Mouse (Mus musculus): ENCODE data around the gene Tango2. TPM values are rescaled to one million over a fixed set of nuclear protein-coding genes. Genes with fewer than 3 reads are reported as not detected.

Gene Tango2
- total and polyA plus RNA-seq, 3 experiments, result 3.8 to 10.8 (median 9.6) TPM

DNA sequence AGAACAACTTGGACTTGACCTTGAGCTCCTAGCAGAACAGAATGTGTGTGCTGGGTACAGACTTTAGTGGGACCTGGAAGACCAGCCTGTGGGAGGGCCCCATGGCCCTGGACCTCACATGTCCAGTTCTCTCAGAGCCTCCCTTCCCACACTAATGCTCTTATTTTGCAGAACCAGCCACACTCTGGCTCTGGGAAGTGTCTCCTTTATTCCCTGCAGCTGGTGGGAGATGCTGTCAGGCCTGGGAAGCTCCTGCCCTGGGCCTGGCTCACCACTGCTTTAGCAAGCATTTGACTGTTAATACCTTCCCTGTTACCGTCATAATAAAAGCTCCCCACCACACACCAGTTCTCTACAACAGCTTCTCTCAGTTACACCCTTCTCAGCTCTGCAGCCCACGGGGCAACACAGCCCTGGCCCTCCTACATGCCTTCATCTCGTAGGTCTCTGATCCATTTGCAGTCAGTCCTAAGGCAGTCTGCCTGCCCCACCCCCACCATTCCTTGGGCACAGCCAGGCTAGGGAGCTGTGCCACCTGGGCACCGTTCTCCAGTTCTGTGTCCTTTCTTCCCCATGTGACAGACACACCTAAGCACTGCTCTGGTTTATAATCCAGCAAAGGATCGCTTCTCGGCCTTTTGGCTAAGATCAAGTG lies 12.4 kb upstream of the Tango2 start:
- dilution Hi-C loops (cut with MboI; ENCODE audit: extremely low pct_ligation_motif_present, extremely low pct_unique_long_range_greater_than_20kb, low sequenced_read_pairs) (no loop called here), in situ Hi-C loops (cut with MboI; ENCODE audit: low pct_ligation_motif_present, low pct_unique_long_range_greater_than_20kb, low sequenced_read_pairs) (no loop called here)
- no peaks in the 10 kb centered on the region for H3K4me1 ChIP-seq (ENCODE audit: control insufficient read depth in 1 of 2, insufficient read depth in 2 of 2)
- no peaks in the 10 kb centered on the region for H3K36me3 ChIP-seq (replicated peaks in 1 of 2; ENCODE audit: control insufficient read depth in 1 of 2, insufficient read depth in 1 of 2, low read length in 1 of 2)
- no peak overlapping the region for H3K9ac ChIP-seq (ENCODE audit: insufficient read depth, low read depth)
- no peak for DNase-seq (ENCODE audit: extremely low read depth)
- H3K9me3 ChIP-seq (replicated peaks; ENCODE audit: low read length), result peaks cover 4% of the 10 kb centered on the region
- H3K79me2 ChIP-seq (replicated peaks; ENCODE audit: control insufficient read depth, extremely low read depth, insufficient read depth, poor library complexity, severe bottlenecking), result no peaks in the 10 kb centered on the region
- H3K4me2 ChIP-seq (ENCODE audit: insufficient read depth, low read depth, poor library complexity, severe bottlenecking), result no peak overlapping the region
- no peak overlapping the region for H3K4me3 ChIP-seq (replicated peaks in 1 of 3; ENCODE audit: low read depth in 2 of 3, low read length in 2 of 3, poor library complexity in 1 of 3)
- H3K27me3 ChIP-seq (replicated peaks), result no peaks in the 10 kb centered on the region
- H3K27ac ChIP-seq (ENCODE audit: insufficient read depth, low read depth), result no peak overlapping the region
- TF ChIP-seq USF2 (conservative IDR thresholded peaks at IDR 0.05; ENCODE audit: low read depth, low read length), result no peak
- TF ChIP-seq MAX (IDR thresholded peaks at IDR 0.05; ENCODE audit: low read length), result no peak
- TF ChIP-seq ZC3H11A (IDR thresholded peaks at IDR 0.05; ENCODE audit: low read depth, low read length), result no peak
- TF ChIP-seq ELF1 (IDR thresholded peaks at IDR 0.05; ENCODE audit: low read depth, low read length), result no peak
- no peak for TF ChIP-seq JUN (IDR thresholded peaks at IDR 0.05; ENCODE audit: insufficient read depth, low read depth, low read length)
- no peak for TF ChIP-seq CHD1 (IDR thresholded peaks at IDR 0.05; ENCODE audit: low read depth, low read length)
- no peak for TF ChIP-seq MAFK (IDR thresholded peaks at IDR 0.05; ENCODE audit: insufficient replicate concordance, low read length)

GRCm38 (mm10) chr16:18357977-18358376 lies 10.1 kb upstream of the Tango2 start:
- Histone ChIP-seq H3K4me2 (ENCODE audit: insufficient read depth, low read depth, poor library complexity, severe bottlenecking) (no peak overlapping the region), H3K9ac (ENCODE audit: insufficient read depth, low read depth) (no peak overlapping the region), H3K36me3 (replicated peaks in 1 of 2; ENCODE audit: control insufficient read depth in 1 of 2, insufficient read depth in 1 of 2, low read length in 1 of 2) (no peaks in the 10 kb centered on the region), H3K27me3 (replicated peaks) (no peaks in the 10 kb centered on the region), H3K79me2 (replicated peaks; ENCODE audit: control insufficient read depth, extremely low read depth, insufficient read depth, poor library complexity, severe bottlenecking) (no peaks in the 10 kb centered on the region), H3K27ac (ENCODE audit: insufficient read depth, low read depth) (no peak overlapping the region), H3K9me3 (replicated peaks; ENCODE audit: low read length) (no peaks in the 10 kb centered on the region), H3K4me1 (ENCODE audit: control insufficient read depth in 1 of 2, insufficient read depth in 2 of 2) (no peaks in the 10 kb centered on the region), H3K4me3 (replicated peaks in 1 of 3; ENCODE audit: low read depth in 2 of 3, low read length in 2 of 3, poor library complexity in 1 of 3) (no peak overlapping the region)
- in situ Hi-C loops (cut with MboI; ENCODE audit: low pct_ligation_motif_present, low pct_unique_long_range_greater_than_20kb, low sequenced_read_pairs), result no loop called here
- dilution Hi-C loops (cut with MboI; ENCODE audit: extremely low pct_ligation_motif_present, extremely low pct_unique_long_range_greater_than_20kb, low sequenced_read_pairs), result no loop called here
- no peak for TF ChIP-seq MAFK (IDR thresholded peaks at IDR 0.05; ENCODE audit: insufficient replicate concordance, low read length)
- TF ChIP-seq RAD21 (IDR thresholded peaks at IDR 0.05; ENCODE audit: low read depth, low read length), result no peak
- no peak for TF ChIP-seq CTCF (conservative IDR thresholded peaks at IDR 0.05 in 1 of 2, IDR thresholded peaks at IDR 0.05 in 1 of 2; ENCODE audit: low read depth in 2 of 2, low read length in 2 of 2)
- no peak for TF ChIP-seq JUN (IDR thresholded peaks at IDR 0.05; ENCODE audit: insufficient read depth, low read depth, low read length)
- no peak for TF ChIP-seq TBP (conservative IDR thresholded peaks at IDR 0.05; ENCODE audit: low read depth, low read length)
- no peak for TF ChIP-seq ZKSCAN1 (IDR thresholded peaks at IDR 0.05; ENCODE audit: borderline replicate concordance, low read depth, low read length)
- no peak for TF ChIP-seq MXI1 (IDR thresholded peaks at IDR 0.05; ENCODE audit: low read depth, low read length)
- TF ChIP-seq MYC (IDR thresholded peaks at IDR 0.05; ENCODE audit: low read depth, low read length), result no peak
- TF ChIP-seq GABPA (IDR thresholded peaks at IDR 0.05; ENCODE audit: insufficient replicate concordance, low read depth, low read length), result no peak
- TF ChIP-seq NELFE (IDR thresholded peaks at IDR 0.05; ENCODE audit: low read depth, low read length), result no peak
- TF ChIP-seq MAX (IDR thresholded peaks at IDR 0.05; ENCODE audit: low read length), result no peak
- no peak for TF ChIP-seq PAX5 (IDR thresholded peaks at IDR 0.05; ENCODE audit: low read length)
- DNase-seq (ENCODE audit: extremely low read depth), result no peak
